Mouse (Mus musculus) mesoderm, embryonic 11.5 days (tissue): ENCODE data around the gene Gm6760.

Source experiments
- DNase-seq: peaks from one replicate; pipeline ENCODE4 v3.0.0-alpha.2; 2012; ENCODE audit warnings: low read depth, low spot score

Gene Gm6760

GRCm38 (mm10) chrX:64152098-64152497 is at the start of gene Gm6760:
Gene Gm6760 (minus strand): TSS chrX:64152198.
- DNase-seq, result no peak

GRCm38 (mm10) chrX:64181246-64181645 is 29.2 kb upstream of the Gm6760 start:
- DNase-seq, result peak; percentile 5

- no peak for DNase-seq
Observed at GRCm38 (mm10) chrX:64173248-64173647, 21.2 kb upstream of the Gm6760 start, which contains the start of gene 3830417A13Rik. Gene 3830417A13Rik (plus strand): TSS chrX:64173548.
